Mouse (Mus musculus): ENCODE results near the gene Tnnc1.

- TF ChIP-seq CTCF (IDR thresholded peaks at IDR 0.05; ENCODE audit: low read depth, low read length) (no peak), POLR2A (IDR thresholded peaks at IDR 0.05; ENCODE audit: extremely low read depth, insufficient read depth, low read length) (no peak)
Observed at GRCm38 (mm10) chr14:31160196-31161150, 47.6 kb upstream of the Tnnc1 start.
